Mouse (Mus musculus): ENCODE measurements around the gene Bpifa3.
"Not testable (repeated sequence)": the region's sequence is repeated elsewhere in the genome, so short reads cannot be mapped to it uniquely, and the experiment has no call there.

The Bpifa3 gene

GRCm38 (mm10) chr2:154130120-154130519 is at the start of gene Bpifa3:
Gene Bpifa3, plus strand, starts transcription at chr2:154130336.
- DNase-seq (ENCODE audit: low read depth, low spot score), result no peak

GRCm38 (mm10) chr2:154097734-154098133 is 32.4 kb upstream of the Bpifa3 start:
- peak; percentile 2 for DNase-seq (ENCODE audit: low read depth, low spot score)

GRCm38 (mm10) chr2:154117381-154117780 is 12.8 kb upstream of the Bpifa3 start:
- DNase-seq (ENCODE audit: low read depth, low spot score), result no peak

- no peak for DNase-seq (ENCODE audit: low read depth, low spot score)
These were observed 12.4 kb downstream of the Bpifa3 start, which contains the start of gene Bpifa1 for GRCm38 (mm10) chr2:154142580-154142979. Gene Bpifa1, plus strand, starts transcription at chr2:154142880.

GRCm38 (mm10) chr2:154143735-154144134 is 13.6 kb downstream of the Bpifa3 start:
- no peak for DNase-seq (ENCODE audit: low read depth, low spot score)

GRCm38 (mm10) chr2:154147496-154147895 is 17.4 kb downstream of the Bpifa3 start:
- DNase-seq (ENCODE audit: low read depth, low spot score), result no peak

GRCm38 (mm10) chr2:154158433-154158832 is 28.3 kb downstream of the Bpifa3 start:
- DNase-seq (ENCODE audit: low read depth, low spot score), result peak; percentile 45

- no peak for DNase-seq (ENCODE audit: low read depth, low spot score)
These were observed 32.2 kb downstream of the Bpifa3 start, which contains the start of gene Bpifa5 for GRCm38 (mm10) chr2:154162307-154162706. Gene Bpifa5, plus strand, starts transcription at chr2:154162607.

- no peak for DNase-seq (ENCODE audit: low read depth, low spot score)
These were observed 33.2 kb downstream of the Bpifa3 start for GRCm38 (mm10) chr2:154163306-154163705.

- DNase-seq (ENCODE audit: low read depth, low spot score), result no peak
These were observed 39.0 kb downstream of the Bpifa3 start for GRCm38 (mm10) chr2:154169172-154169571.

GRCm38 (mm10) chr2:154171621-154172020 is 41.5 kb downstream of the Bpifa3 start:
- no peak for DNase-seq (ENCODE audit: low read depth, low spot score)

- DNase-seq (ENCODE audit: low read depth, low spot score), result peak; percentile 13
These were observed 43.2 kb downstream of the Bpifa3 start for GRCm38 (mm10) chr2:154173313-154173712.

GRCm38 (mm10) chr2:154181900-154182299 is 51.8 kb downstream of the Bpifa3 start:
- DNase-seq (ENCODE audit: low read depth, low spot score), result not testable (repeated sequence)

GRCm38 (mm10) chr2:154183061-154183460 is 52.9 kb downstream of the Bpifa3 start:
- not testable (repeated sequence) for DNase-seq (ENCODE audit: low read depth, low spot score)

GRCm38 (mm10) chr2:154185319-154185718 is 55.2 kb downstream of the Bpifa3 start:
- no peak for DNase-seq (ENCODE audit: low read depth, low spot score)

GRCm38 (mm10) chr2:154185748-154186147 is 55.6 kb downstream of the Bpifa3 start:
- no peak for DNase-seq (ENCODE audit: low read depth, low spot score)

- DNase-seq (ENCODE audit: low read depth, low spot score), result no peak
These were observed 57.3 kb downstream of the Bpifa3 start for GRCm38 (mm10) chr2:154187468-154187867.
